Mouse (Mus musculus) stomach, embryonic 16.5 days (tissue): ENCODE results near the gene Slirp. TPM values are rescaled to one million over a fixed set of nuclear protein-coding genes. Genes with fewer than 3 reads are reported as not detected.
"Not testable (repeated sequence)": the region's sequence is repeated elsewhere in the genome, so short reads cannot be mapped to it uniquely, and the experiment has no call there.

Experiments
- ATAC-seq: fragments of 200-750 bp; cut with Nextera tagmentation; 2 replicates; pipeline ENCODE4 v1.8.0; 2017; ENCODE audit warnings: moderate number of reproducible peaks, moderate TSS enrichment; ENCODE audit not compliant: insufficient read depth, low FRiP score
- H3K27ac ChIP-seq: fragments of 300-500 bp; sonication (generic); 2 replicates; pipeline ENCODE4 v1.5.1; 2014; ENCODE audit warnings: low read length
- H3K27me3 ChIP-seq: fragments of 300-500 bp; sonication (generic); 2 replicates; pipeline ENCODE4 v1.6.1; 2014; ENCODE audit warnings: low read length, control low read depth, mixed read lengths; ENCODE audit not compliant: control insufficient read depth, insufficient read depth
- H3K36me3 ChIP-seq: fragments of 300-500 bp; sonication (generic); 2 replicates; pipeline ENCODE4 v1.6.1; 2014; ENCODE audit warnings: low read length; ENCODE audit not compliant: control insufficient read depth, insufficient read depth
- H3K4me1 ChIP-seq: fragments of 300-500 bp; sonication (generic); 2 replicates; pipeline ENCODE4 v1.6.1; 2014; ENCODE audit warnings: low read length, control low read depth, mixed read lengths; ENCODE audit not compliant: control insufficient read depth, insufficient read depth
- H3K4me2 ChIP-seq: fragments of 300-500 bp; sonication (generic); 2 replicates; pipeline ENCODE4 v1.6.1; 2014; ENCODE audit warnings: low read depth, low read length, mixed read lengths
- H3K4me3 ChIP-seq: fragments of 300-500 bp; sonication (generic); replicated peaks from 2 replicates; pipeline ENCODE4 v1.5.1; 2014; ENCODE audit warnings: mild to moderate bottlenecking, low read length
- H3K9ac ChIP-seq: fragments of 300-500 bp; sonication (generic); 2 replicates; pipeline ENCODE4 v1.6.1; 2014; ENCODE audit warnings: low read length
- H3K9me3 ChIP-seq: fragments of 300-500 bp; sonication (generic); replicated peaks from 2 replicates; pipeline ENCODE4 v1.6.1; 2016; ENCODE audit warnings: low read length, control low read depth; ENCODE audit not compliant: control insufficient read depth
- WGBS: fragments of 180-500 bp; shearing (Covaris S2); extraction: QIAGEN DNeasy Blood & Tissue Kit; methylation state at CpG from one replicate; pipeline ENCODE4 v1.1.7; 2014; 5-methylcytosine and 5-hydroxymethylcytosine counted together
- microRNA-seq: library from miRNA; unstranded; fragments of <30 nt; microRNA quantifications from one replicate; pipeline ENCODE4, GENCODE M21; 2016
- polyA plus RNA-seq: library from polyadenylated mRNA; unstranded; fragments of >200 nt; fragmentation: Nextera tagmentation; extraction: Ambion mirVana; gene quantifications from 2 replicates; pipeline ENCODE4 v1.2.1, GENCODE M21; 2015

Slirp gene
- polyA plus RNA-seq, 1 experiment from 2014 or later, result 291 TPM

DNA sequence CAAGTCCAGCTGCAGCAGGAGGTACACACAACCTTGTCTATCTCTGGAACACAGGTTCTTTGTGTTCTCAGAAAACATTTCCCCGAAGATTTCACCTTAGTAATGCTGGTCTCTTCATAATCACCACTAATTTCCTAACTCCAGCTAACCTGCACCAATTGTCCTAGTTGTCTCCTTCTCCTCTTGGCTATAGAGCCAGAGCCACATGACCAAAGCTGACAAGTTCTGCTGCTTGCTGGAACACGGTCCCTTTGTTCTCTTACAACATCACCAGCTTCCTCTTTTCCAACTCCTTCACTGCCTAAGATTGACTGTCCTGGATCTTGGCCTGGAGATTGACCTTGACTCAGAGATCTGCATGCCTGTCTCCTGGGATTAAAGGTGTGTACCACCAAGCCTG, 45.0 kb downstream of the Slirp start:
- H3K9ac ChIP-seq, H3K4me1 ChIP-seq, H3K27me3 ChIP-seq, H3K27ac ChIP-seq, ATAC-seq, H3K4me2 ChIP-seq, H3K9me3 ChIP-seq, H3K36me3 ChIP-seq, H3K4me3 ChIP-seq: not testable (repeated sequence)
- WGBS, result 69% methylated on average over 2 of the region's 2 CpGs

- not testable (repeated sequence) for H3K9ac ChIP-seq, H3K27me3 ChIP-seq, ATAC-seq, H3K36me3 ChIP-seq, H3K27ac ChIP-seq, H3K4me1 ChIP-seq, H3K4me2 ChIP-seq, H3K9me3 ChIP-seq, H3K4me3 ChIP-seq
- 90% methylated on average over 3 of the region's 3 CpGs for WGBS
Observed at GRCm38 (mm10) chr12:87494421-87494820, 50.7 kb downstream of the Slirp start, which contains the start of gene Gm5788. Gm5788 (plus strand) TSS chr12:87494721.

Small RNA genes within 50 kb of the gene (microRNA-seq; reads per million reads assigned to microRNA genes)
- gene Mir3068, result 45.2 reads per million, percentile 46 among the genes with 10 or more reads in this experiment

Other genes starting within 250 kb of the Slirp start
- 1.5 and 2.3 TPM in 2 replicates for gene Samd15, start 244.2 kb upstream of the Slirp start, polyA plus RNA-seq
- 2.3 and 2.8 TPM in 2 replicates for gene Tmed8, start 243.4 kb upstream of the Slirp start, polyA plus RNA-seq
- gene Noxred1, start 205.2 kb upstream of the Slirp start, polyA plus RNA-seq, result 0.35 and 0.43 TPM in 2 replicates
- 36.3 and 37.8 TPM in 2 replicates for gene Vipas39, start 177.6 kb upstream of the Slirp start, polyA plus RNA-seq
- 190 and 202 TPM in 2 replicates for gene Ahsa1, start 177.4 kb upstream of the Slirp start, polyA plus RNA-seq
- gene Ism2, start 144.2 kb upstream of the Slirp start, polyA plus RNA-seq, result 0.42 and 0.53 TPM in 2 replicates
- 98.7 and 101 TPM in 2 replicates for gene Sptlc2, start 55.5 kb upstream of the Slirp start, polyA plus RNA-seq
- gene Alkbh1, start 121 bp downstream of the Slirp start, polyA plus RNA-seq, result 50.3 and 51.6 TPM in 2 replicates
- 105 and 110 TPM in 2 replicates for gene Snw1, start 28.4 kb downstream of the Slirp start, polyA plus RNA-seq
- gene Gm5788, start 50.8 kb downstream of the Slirp start, polyA plus RNA-seq, result not detected in 2 replicates
- gene Gm8300, start 70.4 kb downstream of the Slirp start, polyA plus RNA-seq, result not detected in 2 replicates
- not detected in 2 replicates for gene Oog1, start 158.8 kb downstream of the Slirp start, polyA plus RNA-seq
- gene Gm4027, start 175.0 kb downstream of the Slirp start, polyA plus RNA-seq, result not detected in 2 replicates
- gene Gm16381, start 200.7 kb downstream of the Slirp start, polyA plus RNA-seq, result not detected in 2 replicates